Mouse (Mus musculus) thymus, postnatal 14 days (tissue): ENCODE data around the gene Tubb2a.

Experiments used
- DNase-seq: peaks from one replicate; pipeline ENCODE4 v3.0.0; 2021

Tubb2a gene

GRCm38 (mm10) chr13:34047526-34047925 lies 30.3 kb downstream of the Tubb2a start:
- DNase-seq = no peak

GRCm38 (mm10) chr13:34046421-34047012 lies 31.3 kb downstream of the Tubb2a start:
- peak; percentile 83 for DNase-seq

- DNase-seq = no peak
These were observed 32.1 kb downstream of the Tubb2a start for GRCm38 (mm10) chr13:34045511-34046249.

- no peak for DNase-seq
These were observed 34.0 kb downstream of the Tubb2a start for GRCm38 (mm10) chr13:34043716-34044393.

GRCm38 (mm10) chr13:34040091-34040490 lies 37.7 kb downstream of the Tubb2a start:
- no peak for DNase-seq

GRCm38 (mm10) chr13:34038901-34039341 lies 38.9 kb downstream of the Tubb2a start:
- no peak for DNase-seq

- DNase-seq = no peak
These were observed 39.8 kb downstream of the Tubb2a start for GRCm38 (mm10) chr13:34038056-34038432.

GRCm38 (mm10) chr13:34037172-34038055 lies 40.4 kb downstream of the Tubb2a start, which contains the start of gene Bphl:
Gene Bphl, plus strand, starts transcription at chr13:34037597.
- peak; percentile 95 for DNase-seq

GRCm38 (mm10) chr13:34036726-34037125 lies 41.1 kb downstream of the Tubb2a start:
- DNase-seq = no peak

GRCm38 (mm10) chr13:34035424-34035823 lies 42.4 kb downstream of the Tubb2a start:
- no peak for DNase-seq

- no peak for DNase-seq
These were observed 45.8 kb downstream of the Tubb2a start for GRCm38 (mm10) chr13:34032041-34032440.
